Mouse (Mus musculus) G1E-ER4 (cell line): Measurements from ENCODE around the gene Gpam. TPM values are rescaled to one million over a fixed set of nuclear protein-coding genes. Genes with fewer than 3 reads are reported as not detected.

ENCODE experiments used
- GATA1 ChIP-seq: IDR thresholded peaks from one replicate; pipeline ENCODE4 v1.8.0; 2012; ENCODE audit warnings: low read length, inconsistent platforms
- polyA plus RNA-seq: library from polyadenylated mRNA; stranded (reverse); fragments of >175 nt; gene quantifications from 2 replicates; pipeline ENCODE4 v1.2.3, GENCODE M21; 2012

The Gpam gene
- polyA plus RNA-seq, 1 experiment: 6.7 TPM

- TF ChIP-seq GATA1: no peak
Measured at GRCm38 (mm10) chr19:55060964-55061363, 66.1 kb downstream of the Gpam start.

GRCm38 (mm10) chr19:55057483-55057882 lies 69.6 kb downstream of the Gpam start:
- no peak for TF ChIP-seq GATA1

GRCm38 (mm10) chr19:55055634-55056269 lies 71.3 kb downstream of the Gpam start:
- TF ChIP-seq GATA1: no peak

- no peak for TF ChIP-seq GATA1
Measured at GRCm38 (mm10) chr19:55053163-55053562, 73.9 kb downstream of the Gpam start.

GRCm38 (mm10) chr19:55037406-55037805 lies 89.6 kb downstream of the Gpam start:
- no peak for TF ChIP-seq GATA1

- TF ChIP-seq GATA1: no peak
Measured at GRCm38 (mm10) chr19:55018872-55019271, 108.2 kb downstream of the Gpam start.

Other genes with a start within 250 kb of the Gpam start
- not detected in 2 replicates for gene Tectb, start 53.5 kb upstream of the Gpam start, polyA plus RNA-seq
- gene Gucy2g, start 114.0 kb upstream of the Gpam start, polyA plus RNA-seq: not detected in 2 replicates
- 28.5 and 44.6 TPM in 2 replicates for gene Acsl5, start 124.7 kb upstream of the Gpam start, polyA plus RNA-seq
- gene Zdhhc6, start 188.8 kb upstream of the Gpam start, polyA plus RNA-seq: 29.8 and 30.3 TPM in 2 replicates
- gene Vti1a, start 189.1 kb upstream of the Gpam start, polyA plus RNA-seq: 10.5 and 10.7 TPM in 2 replicates